Mouse (Mus musculus) small intestine, adult 2 months (tissue): ENCODE measurements around the gene 1700066M21Rik.

Experiments
- CTCF ChIP-seq: fragments of 200-500 bp; IDR thresholded peaks from 2 replicates; pipeline ENCODE4 v1.5.1; 2012; ENCODE audit warnings: low read depth, mild to moderate bottlenecking, control low read depth, inconsistent platforms, low read length, moderate library complexity, mixed read lengths; ENCODE audit not compliant: insufficient replicate concordance, insufficient read length; ENCODE audit errors: extremely low read depth
- POLR2A ChIP-seq: fragments of 200-500 bp; IDR thresholded peaks from 2 replicates; pipeline ENCODE4 v1.6.1; 2012; ENCODE audit warnings: low read depth, mild to moderate bottlenecking, control low read depth, inconsistent platforms, low read length, moderate library complexity

DNA sequence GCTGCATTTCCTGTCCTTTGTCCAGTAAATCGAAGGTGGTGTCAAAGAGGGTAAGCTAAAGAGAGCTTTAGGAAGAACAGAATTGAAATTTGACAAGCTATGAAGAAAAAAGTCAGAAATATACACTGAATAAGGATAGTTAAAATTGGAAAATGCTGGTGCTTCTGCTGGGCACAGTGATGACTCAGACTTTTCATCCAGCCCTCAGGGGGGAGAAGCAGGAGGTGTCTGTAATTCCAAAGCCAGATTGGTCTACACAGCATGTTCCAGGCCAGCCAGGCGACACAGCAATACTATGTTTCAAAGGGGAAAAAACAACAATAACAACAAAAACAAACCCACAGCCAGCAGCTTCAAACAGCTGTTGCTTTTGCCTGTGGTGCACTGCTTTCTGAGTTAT, 36.0 kb downstream of the 1700066M21Rik start:
- TF ChIP-seq POLR2A (no peak), CTCF (no peak)
